Mouse (Mus musculus) hindbrain, embryonic 16.5 days (tissue): ENCODE measurements around the gene Necab2. TPM values are rescaled to one million over a fixed set of nuclear protein-coding genes. Genes with fewer than 3 reads are reported as not detected.

ENCODE experiments used
- ATAC-seq: fragments of 200-750 bp; cut with Nextera tagmentation; 2 replicates; pipeline ENCODE4 v1.8.0; 2017; ENCODE audit warnings: moderate TSS enrichment, moderate library complexity
- H3K27ac ChIP-seq: fragments of 300-500 bp; sonication (generic); 2 replicates; pipeline ENCODE4 v1.5.1; 2014; ENCODE audit warnings: low read depth, mild to moderate bottlenecking, control low read depth, low read length, moderate library complexity
- H3K27me3 ChIP-seq: fragments of 300-500 bp; sonication (generic); replicated peaks from 2 replicates; pipeline ENCODE4 v1.6.1; 2014; ENCODE audit warnings: low read length; ENCODE audit not compliant: control insufficient read depth, insufficient read depth
- H3K36me3 ChIP-seq: fragments of 300-500 bp; sonication (generic); 2 replicates; pipeline ENCODE4 v1.6.1; 2014; ENCODE audit warnings: mild to moderate bottlenecking, low read length, moderate library complexity, mixed read lengths; ENCODE audit not compliant: control insufficient read depth, insufficient read depth
- H3K4me1 ChIP-seq: fragments of 300-500 bp; sonication (generic); 2 replicates; pipeline ENCODE4 v1.6.1; 2014; ENCODE audit warnings: low read depth, low read length; ENCODE audit not compliant: control insufficient read depth, insufficient read depth
- H3K4me2 ChIP-seq: fragments of 300-500 bp; sonication (generic); 2 replicates; pipeline ENCODE4 v1.6.1; 2014; ENCODE audit warnings: mild to moderate bottlenecking, low read length, control low read depth, moderate library complexity
- H3K4me3 ChIP-seq: fragments of 300-500 bp; sonication (generic); 2 replicates; pipeline ENCODE4 v1.5.1; 2014; ENCODE audit warnings: mild to moderate bottlenecking, low read length, control low read depth, moderate library complexity
- H3K9ac ChIP-seq: fragments of 300-500 bp; sonication (generic); 2 replicates; pipeline ENCODE4 v1.6.1; 2014; ENCODE audit warnings: low read depth, mild to moderate bottlenecking, control low read depth, low read length, moderate library complexity
- H3K9me3 ChIP-seq: fragments of 300-500 bp; sonication (generic); 2 replicates; pipeline ENCODE4 v1.6.1; 2014; ENCODE audit warnings: mild to moderate bottlenecking, low read length, moderate library complexity; ENCODE audit not compliant: control insufficient read depth
- WGBS: fragments of 180-500 bp; shearing (Covaris S2); extraction: QIAGEN DNeasy Blood & Tissue Kit; methylation state at CpG from one replicate; pipeline ENCODE4 v1.1.7; 2014; 5-methylcytosine and 5-hydroxymethylcytosine counted together
- polyA plus RNA-seq: library from polyadenylated mRNA; unstranded; fragments of >200 nt; fragmentation: Nextera tagmentation; extraction: Ambion mirVana; gene quantifications from 2 replicates; pipeline ENCODE4 v1.2.1, GENCODE M21; 2015

Gene Necab2
- polyA plus RNA-seq, 1 experiment from 2014 or later = 56.9 TPM

DNA sequence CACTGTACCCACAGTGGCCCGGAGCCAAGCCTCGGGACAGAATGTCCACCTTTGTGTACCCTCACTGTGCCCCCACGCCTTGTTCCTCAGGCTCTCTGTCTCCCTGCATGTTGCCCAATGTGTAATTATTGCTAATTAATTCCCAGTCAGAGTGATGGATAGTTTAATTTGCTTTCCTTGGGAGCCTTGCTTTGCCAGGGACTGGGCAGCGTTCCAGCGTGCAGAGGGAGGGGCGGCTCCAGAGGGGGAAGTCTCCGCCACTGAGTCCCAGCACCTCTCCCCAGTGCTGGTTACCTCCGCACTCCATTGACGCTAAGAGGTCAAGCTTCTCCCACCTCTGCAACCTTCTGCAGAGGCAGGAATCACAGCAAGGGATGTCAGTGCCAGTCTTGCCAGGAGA is 14.8 kb downstream of the Necab2 start:
- WGBS = 25% methylated on average over 9 of the region's 9 CpGs
- Histone ChIP-seq H3K4me3 (no peak overlapping the region), H3K4me2 (no peak overlapping the region), H3K4me1 (peaks cover 21% of the 10 kb centered on the region), H3K9ac (no peak overlapping the region), H3K9me3 (no peaks in the 10 kb centered on the region), H3K27me3 (no peaks in the 10 kb centered on the region; the same call in 1 of the 2 replicates), H3K36me3 (no peaks in the 10 kb centered on the region), H3K27ac (no peak overlapping the region)
- ATAC-seq = no peak; the same call in 1 of the 2 replicates

DNA sequence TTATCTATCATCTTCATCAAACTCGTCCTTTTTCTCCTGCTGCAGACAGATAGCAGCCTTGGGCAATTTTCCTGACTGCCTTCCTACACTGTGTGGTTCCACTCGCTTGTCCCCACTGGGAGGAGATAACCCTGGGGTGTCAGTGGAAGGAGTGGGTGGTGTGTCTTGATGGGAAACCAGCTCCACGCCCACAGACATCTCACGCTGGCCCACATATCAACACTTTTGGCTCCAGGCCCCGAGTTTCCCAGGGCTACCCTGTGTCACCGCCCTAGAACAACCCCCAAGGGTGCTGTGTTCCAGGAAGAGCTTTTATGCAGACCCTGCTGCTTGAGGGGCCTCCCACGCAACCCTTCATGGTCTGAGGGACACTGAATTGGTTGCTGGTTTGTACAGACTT is 17.2 kb downstream of the Necab2 start:
- no peak overlapping the region for H3K4me3 ChIP-seq
- ATAC-seq = no peak
- no peaks in the 10 kb centered on the region for H3K9me3 ChIP-seq
- WGBS = 39% methylated on average over 7 of the region's 7 CpGs
- no peaks in the 10 kb centered on the region for H3K36me3 ChIP-seq
- H3K9ac ChIP-seq = no peak overlapping the region
- no peak overlapping the region for H3K27ac ChIP-seq
- no peak overlapping the region for H3K4me2 ChIP-seq
- H3K4me1 ChIP-seq = peaks cover 26% of the 10 kb centered on the region
- H3K27me3 ChIP-seq = no peaks in the 10 kb centered on the region; the same call in 1 of the 2 replicates

DNA sequence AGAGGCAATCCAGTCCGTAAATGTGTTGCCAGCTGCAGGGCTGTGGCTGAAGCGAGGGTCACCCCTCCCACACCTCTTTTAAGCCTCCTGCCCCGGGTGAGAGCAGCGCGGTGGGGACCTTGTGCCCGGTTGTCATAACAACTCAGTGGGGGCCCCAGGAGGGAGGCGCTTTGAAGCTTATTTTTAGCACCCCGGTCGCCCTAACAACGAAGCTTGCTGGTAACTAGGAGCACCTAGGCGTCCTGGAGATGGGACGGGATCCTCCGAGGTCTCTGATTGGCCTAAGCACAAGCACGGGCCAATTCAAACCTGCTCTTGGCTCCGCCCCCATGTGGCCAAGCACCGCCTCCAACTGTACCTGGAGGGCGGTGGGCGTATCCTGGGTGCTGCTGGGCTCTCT is 19.6 kb downstream of the Necab2 start:
- Histone ChIP-seq H3K27me3 (no peaks in the 10 kb centered on the region; the same call in 1 of the 2 replicates), H3K27ac (no peak overlapping the region), H3K4me1 (peaks cover 21% of the 10 kb centered on the region), H3K4me2 (peak overlapping the region; percentile 47), H3K9ac (no peak overlapping the region), H3K9me3 (no peaks in the 10 kb centered on the region), H3K4me3 (peak overlapping the region; percentile 21; the same call in 1 of the 2 replicates), H3K36me3 (no peaks in the 10 kb centered on the region)
- peak; percentile 44 for ATAC-seq
- WGBS = 3% methylated on average over 18 of the region's 18 CpGs

DNA sequence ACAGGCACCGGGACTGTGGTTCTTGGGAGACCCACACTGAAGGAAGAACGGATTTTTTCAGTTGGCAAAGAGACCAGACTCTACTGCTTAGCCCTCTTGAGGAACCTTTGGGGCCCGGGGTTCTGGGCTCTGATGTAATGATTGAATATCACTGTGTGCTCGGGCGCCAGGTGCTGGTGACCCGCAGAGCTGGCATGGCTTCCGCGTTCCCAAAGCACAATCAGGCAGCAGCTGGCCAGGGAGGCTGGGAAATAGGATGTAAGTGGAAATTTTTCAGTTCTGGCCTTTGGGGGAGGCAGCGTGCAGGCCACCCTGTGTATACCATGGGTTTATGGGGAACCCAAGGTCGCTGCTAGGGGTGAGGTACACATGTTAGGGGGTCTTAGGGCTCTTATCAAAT is 20.3 kb downstream of the Necab2 start:
- peaks cover 21% of the 10 kb centered on the region for H3K4me1 ChIP-seq
- ATAC-seq = no peak
- no peaks in the 10 kb centered on the region; the same call in 1 of the 2 replicates for H3K27me3 ChIP-seq
- no peak overlapping the region for H3K4me2 ChIP-seq
- 49% methylated on average over 10 of the region's 10 CpGs for WGBS
- H3K27ac ChIP-seq = no peak overlapping the region
- H3K4me3 ChIP-seq = no peak overlapping the region
- H3K9ac ChIP-seq = no peak overlapping the region
- H3K36me3 ChIP-seq = no peaks in the 10 kb centered on the region
- H3K9me3 ChIP-seq = no peaks in the 10 kb centered on the region

DNA sequence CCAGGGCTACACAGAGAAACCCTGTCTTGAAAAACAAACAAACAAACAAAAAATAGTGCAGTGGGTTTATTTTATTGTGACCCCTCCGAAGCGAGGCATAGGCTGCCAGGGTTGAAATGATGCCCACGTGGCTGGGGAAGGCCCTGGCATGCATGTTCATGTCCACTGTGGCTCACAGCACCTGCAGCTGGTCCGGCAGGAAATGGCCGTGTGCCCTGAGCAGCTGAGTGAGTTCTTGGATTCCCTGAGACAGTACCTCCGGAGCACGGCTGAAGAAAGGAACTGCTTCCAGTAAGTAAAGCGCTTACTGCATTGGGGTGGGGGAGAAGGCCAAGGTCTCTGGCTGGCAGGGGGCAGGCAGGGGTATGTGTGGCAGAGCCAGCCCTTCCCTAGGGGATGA is 21.6 kb downstream of the Necab2 start:
- H3K36me3 ChIP-seq = no peaks in the 10 kb centered on the region
- WGBS = 84% methylated on average over 8 of the region's 8 CpGs
- no peak for ATAC-seq

DNA sequence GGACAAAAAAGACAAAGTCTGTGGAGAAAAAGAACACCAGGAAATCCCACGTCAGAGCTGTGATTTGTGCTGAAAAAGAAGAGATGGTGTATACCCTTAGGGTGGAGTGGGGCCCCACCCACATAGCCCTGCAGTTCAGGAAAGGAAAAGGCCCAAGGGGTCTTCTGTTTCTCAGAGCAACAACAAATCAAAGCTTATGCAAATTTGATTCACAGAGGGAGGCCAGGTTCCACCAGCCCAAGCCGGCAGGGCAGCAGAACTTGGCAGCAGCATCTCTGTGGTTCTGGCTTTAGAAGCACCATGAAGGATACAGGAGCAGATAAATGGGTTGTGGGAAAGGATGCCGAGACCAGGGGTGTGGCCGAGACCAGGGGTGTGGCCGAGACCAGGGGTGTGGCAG is 32.2 kb downstream of the Necab2 start:
- Histone ChIP-seq H3K9me3 (no peaks in the 10 kb centered on the region), H3K4me3 (no peak overlapping the region), H3K27me3 (no peaks in the 10 kb centered on the region), H3K36me3 (no peaks in the 10 kb centered on the region), H3K4me1 (no peaks in the 10 kb centered on the region), H3K4me2 (no peak overlapping the region), H3K27ac (no peak overlapping the region), H3K9ac (no peak overlapping the region)
- WGBS = 26% methylated on average over 5 of the region's 5 CpGs
- no peak for ATAC-seq

More for the DNA sequence above, 21.6 kb downstream of the Necab2 start:
- no peak overlapping the region for H3K27ac ChIP-seq
- H3K27me3 ChIP-seq = no peaks in the 10 kb centered on the region; the same call in 1 of the 2 replicates
- no peaks in the 10 kb centered on the region for H3K9me3 ChIP-seq
- H3K9ac ChIP-seq = no peak overlapping the region
- H3K4me1 ChIP-seq = peaks cover 21% of the 10 kb centered on the region
- H3K4me3 ChIP-seq = no peak overlapping the region
- no peak overlapping the region for H3K4me2 ChIP-seq

DNA sequence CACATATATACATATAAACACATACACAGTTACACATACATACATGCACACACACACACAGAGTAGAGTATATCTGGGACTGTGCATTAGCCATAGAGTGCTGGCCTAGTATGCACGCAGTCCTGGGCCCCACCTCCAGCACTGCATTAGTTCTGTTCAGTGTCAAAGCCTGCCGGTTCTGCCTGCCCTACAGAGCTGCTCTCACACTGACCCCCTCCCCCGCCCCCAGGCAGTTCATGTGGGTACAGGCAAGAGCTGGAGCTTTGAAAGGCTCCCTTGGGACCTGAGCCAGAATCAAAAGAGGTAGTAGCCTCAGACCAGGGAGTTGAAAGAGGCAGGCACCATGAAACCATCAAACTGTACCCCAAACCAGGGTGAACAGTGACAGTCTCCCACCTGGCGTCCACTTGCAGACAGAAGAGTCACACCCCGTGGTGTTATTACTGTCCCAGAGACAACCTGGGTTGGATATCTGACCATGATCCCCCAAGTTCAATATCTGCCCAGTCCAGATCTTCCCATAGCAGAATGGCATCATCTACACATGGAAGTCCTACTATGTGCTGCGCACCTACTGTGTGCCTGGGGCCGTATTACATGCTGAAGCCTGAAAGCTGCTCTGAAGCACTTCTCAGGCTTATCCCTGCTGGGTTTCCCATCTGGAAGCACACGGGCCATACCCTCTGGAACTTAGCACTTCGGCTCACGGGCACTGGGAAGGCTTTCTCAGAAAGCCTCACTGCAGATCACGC is 37.8 kb downstream of the Necab2 start:
- Histone ChIP-seq H3K4me3 (no peak overlapping the region), H3K4me1 (no peaks in the 10 kb centered on the region), H3K4me2 (no peak overlapping the region), H3K9me3 (no peaks in the 10 kb centered on the region), H3K9ac (no peak overlapping the region), H3K27me3 (no peaks in the 10 kb centered on the region), H3K27ac (no peak overlapping the region), H3K36me3 (no peaks in the 10 kb centered on the region)
- ATAC-seq = no peak
- 79% methylated on average over 11 of the region's 11 CpGs for WGBS

DNA sequence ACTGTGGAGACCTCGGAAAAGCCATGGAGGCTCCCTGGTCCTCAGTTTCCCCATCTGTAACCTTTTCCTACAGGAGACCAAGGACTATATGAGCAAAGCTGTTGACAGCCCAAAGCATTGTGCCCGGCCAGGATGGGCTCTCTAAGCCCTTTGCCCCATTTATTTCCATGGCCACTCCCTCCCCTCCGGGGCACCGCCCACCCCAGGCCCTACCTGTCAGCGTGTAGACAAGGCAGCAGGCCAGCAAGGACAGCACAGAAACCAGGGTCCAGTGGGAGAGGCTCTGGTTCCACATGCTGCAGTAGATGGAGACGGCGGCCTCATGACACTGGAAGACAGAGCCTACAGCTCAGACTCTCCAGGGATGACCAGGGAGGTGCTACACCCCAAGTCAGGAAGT is 40.6 kb downstream of the Necab2 start:
- H3K4me2 ChIP-seq = no peak overlapping the region
- H3K4me1 ChIP-seq = peaks cover 8% of the 10 kb centered on the region; the same call in 1 of the 2 replicates
- WGBS = 79% methylated on average over 7 of the region's 7 CpGs
- no peak for ATAC-seq
- H3K9me3 ChIP-seq = no peaks in the 10 kb centered on the region
- H3K36me3 ChIP-seq = no peaks in the 10 kb centered on the region
- no peak overlapping the region for H3K4me3 ChIP-seq
- H3K27ac ChIP-seq = no peak overlapping the region
- no peaks in the 10 kb centered on the region for H3K27me3 ChIP-seq
- H3K9ac ChIP-seq = no peak overlapping the region

DNA sequence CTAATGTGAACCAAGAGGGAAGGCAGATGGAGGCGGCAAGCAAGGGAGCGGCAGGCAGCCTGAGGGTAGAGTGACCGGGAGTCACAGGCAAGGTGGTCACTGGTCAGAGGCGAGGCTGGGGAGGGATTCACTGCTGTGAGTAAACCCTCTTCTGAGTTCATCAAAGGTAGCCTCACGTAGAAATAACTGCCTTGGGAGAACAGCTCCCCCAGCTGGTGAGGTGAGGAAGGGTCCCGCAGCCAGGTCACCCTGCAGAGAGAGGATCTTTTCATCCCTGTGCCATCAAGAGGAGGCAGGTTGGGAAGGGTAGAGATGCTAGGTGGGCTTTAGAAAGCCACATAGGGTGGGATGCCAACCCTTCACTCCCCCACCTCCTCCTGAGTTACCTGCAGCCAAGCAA is 50.3 kb downstream of the Necab2 start:
- no peak overlapping the region for H3K4me3 ChIP-seq
- no peaks in the 10 kb centered on the region for H3K9me3 ChIP-seq
- H3K27me3 ChIP-seq = no peaks in the 10 kb centered on the region
- no peaks in the 10 kb centered on the region for H3K36me3 ChIP-seq
- WGBS = 32% methylated on average over 6 of the region's 6 CpGs
- no peak overlapping the region for H3K27ac ChIP-seq
- no peak overlapping the region for H3K9ac ChIP-seq
- no peaks in the 10 kb centered on the region for H3K4me1 ChIP-seq
- no peak for ATAC-seq
- H3K4me2 ChIP-seq = no peak overlapping the region
